Mouse (Mus musculus): Measurements from ENCODE around the gene Mup4. TPM values are rescaled to one million over a fixed set of nuclear protein-coding genes. Genes with fewer than 3 reads are reported as not detected.

Mup4 gene
- polyA plus RNA-seq, 1 experiment from 2014 or later, result not detected

DNA sequence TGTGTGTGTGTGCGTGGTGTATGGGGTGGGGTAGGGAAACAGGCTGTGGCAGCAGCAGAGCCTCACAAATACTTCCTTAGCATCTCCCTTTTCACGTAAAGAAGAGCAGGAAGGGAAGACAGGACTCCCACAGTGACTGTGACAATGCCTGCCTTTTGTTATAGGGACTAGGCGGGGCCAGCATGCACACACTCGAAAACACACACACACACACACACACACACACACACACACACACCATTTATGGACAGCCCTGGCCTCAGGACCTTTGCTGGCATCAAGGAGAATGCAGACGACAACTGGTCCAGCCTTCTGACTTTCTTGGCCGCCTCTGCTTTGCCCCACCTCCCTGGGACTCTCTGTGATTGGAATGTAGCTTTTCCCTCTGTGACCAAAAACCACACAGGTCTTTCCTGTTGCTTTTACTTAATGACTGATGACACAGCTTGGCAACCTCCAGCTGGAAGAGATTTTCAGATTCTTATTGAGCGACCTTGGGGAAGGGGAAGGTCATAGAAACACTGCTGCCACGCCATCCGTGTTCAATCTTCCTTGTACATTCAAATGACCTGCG is 52.8 kb downstream of the Mup4 start:
- no peak for ATAC-seq (ENCODE audit: low FRiP score, low read depth)
- no peak overlapping the region for H3K27ac ChIP-seq
- no peaks in the 10 kb centered on the region for H3K36me3 ChIP-seq
- no peaks in the 10 kb centered on the region for H3K4me1 ChIP-seq
- 60% methylated on average over 9 of the region's 10 CpGs for WGBS
- H3K4me3 ChIP-seq, result no peak overlapping the region
- H3K9me3 ChIP-seq, result no peaks in the 10 kb centered on the region
- no peaks in the 10 kb centered on the region for H3K27me3 ChIP-seq
- no peak overlapping the region for H3K4me2 ChIP-seq (replicated peaks)
- H3K9ac ChIP-seq, result no peak overlapping the region

DNA sequence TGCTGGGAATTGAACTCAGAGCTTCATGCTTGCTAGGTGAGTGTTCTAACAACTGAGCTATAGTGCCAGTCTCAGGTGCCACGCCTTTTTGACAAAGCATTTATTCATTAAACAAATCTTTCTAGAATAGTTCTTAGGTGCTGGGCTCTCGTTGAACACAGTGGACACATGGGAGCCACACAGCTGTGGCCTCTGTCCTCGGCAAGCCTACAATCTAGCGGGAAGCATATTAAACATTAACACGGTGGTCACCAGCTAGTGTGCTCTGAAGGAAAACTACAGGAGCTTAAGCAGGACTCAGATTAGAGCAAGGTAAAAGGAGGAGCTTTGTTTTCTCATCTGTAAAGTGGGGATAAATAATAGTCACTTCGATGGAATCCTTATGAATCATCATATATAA is 53.4 kb downstream of the Mup4 start:
- WGBS, result 83% methylated on average over 6 of the region's 6 CpGs

More for the DNA sequence above, 53.4 kb downstream of the Mup4 start:
- H3K9ac ChIP-seq, result no peak overlapping the region
- no peak overlapping the region for H3K4me3 ChIP-seq
- no peak overlapping the region for H3K4me2 ChIP-seq (replicated peaks)
- no peak overlapping the region for H3K27ac ChIP-seq
- no peaks in the 10 kb centered on the region for H3K4me1 ChIP-seq
- ATAC-seq (ENCODE audit: low FRiP score, low read depth), result no peak
- no peaks in the 10 kb centered on the region for H3K36me3 ChIP-seq
- H3K9me3 ChIP-seq, result no peaks in the 10 kb centered on the region
- no peaks in the 10 kb centered on the region for H3K27me3 ChIP-seq

Other genes starting within 250 kb of the Mup4 start
- gene Inip, start 159.1 kb downstream of the Mup4 start, polyA plus RNA-seq (2015; fragmentation: Nextera tagmentation; extraction: Ambion mirVana), result 60.7 and 61.0 TPM in 2 replicates
- 8.0 and 11.2 TPM in 2 replicates for gene Snx30, start 154.9 kb downstream of the Mup4 start, polyA plus RNA-seq (2015; fragmentation: Nextera tagmentation; extraction: Ambion mirVana)
- 0.06 TPM in 1 of 2 replicates, not detected in the other for gene Slc46a2, start 45.7 kb downstream of the Mup4 start, polyA plus RNA-seq (2015; fragmentation: Nextera tagmentation; extraction: Ambion mirVana)
- gene Mup6, start 3.6 kb upstream of the Mup4 start, polyA plus RNA-seq (2015; fragmentation: Nextera tagmentation; extraction: Ambion mirVana), result not detected in 2 replicates
- gene Mup7, start 109.8 kb upstream of the Mup4 start, polyA plus RNA-seq (2015; fragmentation: Nextera tagmentation; extraction: Ambion mirVana), result not detected in 2 replicates
- gene Mup2, start 193.6 kb upstream of the Mup4 start, polyA plus RNA-seq (2015; fragmentation: Nextera tagmentation; extraction: Ambion mirVana), result 0.27 TPM in 1 of 2 replicates, not detected in the other